Mouse (Mus musculus) liver, embryonic 18 days (tissue): ENCODE measurements around the gene 6030468B19Rik. TPM values are rescaled to one million over a fixed set of nuclear protein-coding genes. Genes with fewer than 3 reads are reported as not detected.

Source experiments
- polyA plus RNA-seq: library from polyadenylated mRNA; depleted of rRNA; stranded (reverse); fragments of >200 nt; gene quantifications from 2 replicates; pipeline ENCODE4 v1.2.3, GENCODE M21; 2012; rRNA removed

6030468B19Rik gene
- 33.7 and 42.6 TPM in 2 replicates for polyA plus RNA-seq

GRCm38 (mm10) chr11:117797511-117798159 is at the start of gene 6030468B19Rik:
Gene 6030468B19Rik (plus strand): TSS chr11:117797660.

GRCm38 (mm10) chr11:117781993-117782704 is 15.3 kb upstream of the 6030468B19Rik start, which contains the start of the genes Tmc8 and Tmc6:
Gene Tmc8 (plus strand): TSS chr11:117782076.
Gene Tmc6 (minus strand): TSS chr11:117782198.

GRCm38 (mm10) chr11:117809407-117810311 is 12.2 kb downstream of the 6030468B19Rik start, which contains the start of the genes Gm20708 and Syngr2:
Gene Gm20708 (plus strand): TSS chr11:117809668.
Gene Syngr2 (plus strand): TSS chr11:117809668.

GRCm38 (mm10) chr11:117825333-117826101 is 28.1 kb downstream of the 6030468B19Rik start, which contains the start of the genes Afmid and Tk1:
Gene Afmid (plus strand): TSS chr11:117825924.
Gene Tk1 (minus strand): TSS chr11:117826092.

GRCm38 (mm10) chr11:117848985-117849671 is 51.7 kb downstream of the 6030468B19Rik start, which contains the start of gene Birc5:
Gene Birc5 (plus strand): TSS chr11:117849251.

Other genes starting within 250 kb of the 6030468B19Rik start
- 2.9 and 3.5 TPM in 2 replicates for gene Tnrc6c, start 143.4 kb upstream of the 6030468B19Rik start, polyA plus RNA-seq
- gene Tmc8, start 15.6 kb upstream of the 6030468B19Rik start, polyA plus RNA-seq: 10.3 and 12.3 TPM in 2 replicates
- 21.8 and 23.0 TPM in 2 replicates for gene Tmc6, start 15.5 kb upstream of the 6030468B19Rik start, polyA plus RNA-seq
- 0.11 and 0.16 TPM in 2 replicates for gene Gm20708, start 12.0 kb downstream of the 6030468B19Rik start, polyA plus RNA-seq
- gene Syngr2, start 12.0 kb downstream of the 6030468B19Rik start, polyA plus RNA-seq: 38.8 and 42.8 TPM in 2 replicates
- 22.7 and 23.1 TPM in 2 replicates for gene Afmid, start 28.3 kb downstream of the 6030468B19Rik start, polyA plus RNA-seq
- gene Tk1, start 28.4 kb downstream of the 6030468B19Rik start, polyA plus RNA-seq: 83.7 and 85.5 TPM in 2 replicates
- gene Birc5, start 51.6 kb downstream of the 6030468B19Rik start, polyA plus RNA-seq: 88.8 and 90.2 TPM in 2 replicates
- 0.01 and 0.02 TPM in 2 replicates for gene Tmem235, start 63.1 kb downstream of the 6030468B19Rik start, polyA plus RNA-seq
- 3.7 and 4.0 TPM in 2 replicates for gene Tha1, start 75.8 kb downstream of the 6030468B19Rik start, polyA plus RNA-seq
- 7.3 and 7.5 TPM in 2 replicates for gene Socs3, start 172.4 kb downstream of the 6030468B19Rik start, polyA plus RNA-seq
- gene Pgs1, start 188.6 kb downstream of the 6030468B19Rik start, polyA plus RNA-seq: 10.9 and 11.3 TPM in 2 replicates